Mouse (Mus musculus) heart, adult 18-20 months (tissue): ENCODE results near the gene Csrnp1. TPM values are rescaled to one million over a fixed set of nuclear protein-coding genes. Genes with fewer than 3 reads are reported as not detected.

Source experiments
- DNase-seq, 2 experiments: peaks; one replicate each; pipeline ENCODE4 v3.0.0; 2021 to 2022; ENCODE audit warnings: mixed read lengths in 1 of 2
- total RNA-seq, 2 experiments: library from RNA; stranded (reverse); gene quantifications; 2 replicates each; pipeline ENCODE4 v1.2.3; 2021

Gene Csrnp1
- total RNA-seq, 2 experiments from 2014 or later, result 16.7 to 20.7 TPM

DNA sequence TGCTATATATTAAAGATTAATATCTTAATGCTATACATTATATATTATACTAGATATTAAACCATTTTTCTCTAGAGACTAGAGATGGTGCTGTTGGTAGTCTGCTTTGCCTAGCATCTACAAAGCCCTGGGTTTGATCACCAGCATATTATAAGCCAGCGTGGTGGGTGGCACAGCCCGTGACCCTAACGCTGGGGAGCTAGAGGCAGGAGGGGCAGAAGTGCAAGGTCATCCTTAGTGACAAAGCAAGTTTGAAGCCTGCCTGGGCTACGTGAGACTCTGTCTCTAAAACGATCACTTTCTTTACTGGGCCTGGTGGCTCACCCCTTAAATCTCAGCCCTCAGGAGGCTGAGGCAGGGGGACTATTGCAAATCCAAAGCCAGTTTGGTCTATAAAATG lies 18.4 kb upstream of the Csrnp1 start:
- no peak for DNase-seq

DNA sequence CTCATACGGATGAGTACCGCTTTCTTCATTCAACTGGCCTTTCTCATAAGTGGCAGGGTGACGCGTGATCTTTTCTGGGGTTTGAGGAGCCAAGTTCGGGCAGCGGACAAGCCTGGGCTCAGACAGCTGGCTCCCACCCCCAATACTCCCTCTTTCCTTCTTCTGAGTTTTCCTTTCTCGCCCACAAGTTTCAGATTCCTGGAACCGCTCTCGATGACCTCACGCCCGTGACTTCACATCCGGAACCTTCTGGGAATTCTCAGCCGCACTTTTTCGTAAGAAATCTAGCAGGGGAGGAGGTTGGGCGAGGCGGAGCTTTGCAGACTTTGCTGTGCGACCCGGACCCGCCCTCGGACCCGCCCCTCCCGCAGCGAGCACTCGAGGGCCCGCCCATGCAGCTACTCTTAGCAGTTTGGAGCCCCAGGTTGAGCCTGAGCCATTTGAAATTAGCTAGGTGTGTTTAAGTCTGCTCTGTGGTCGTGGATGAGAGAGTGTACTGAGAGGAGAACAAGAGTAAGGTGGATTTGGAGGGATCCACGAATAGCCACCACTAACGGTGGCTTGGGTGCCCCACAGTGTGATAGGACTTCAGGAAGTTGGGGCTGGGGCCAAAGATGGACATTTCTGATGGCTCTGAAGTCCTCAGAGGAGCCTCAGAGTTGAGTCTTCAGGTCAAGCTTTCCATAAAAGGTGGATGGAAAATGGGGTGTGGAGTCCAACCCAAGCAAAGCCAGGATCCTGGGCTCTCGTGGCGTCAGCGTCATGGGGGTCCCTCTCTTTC lies 17.7 kb upstream of the Csrnp1 start:
- DNase-seq, result peak; percentile 95

DNA sequence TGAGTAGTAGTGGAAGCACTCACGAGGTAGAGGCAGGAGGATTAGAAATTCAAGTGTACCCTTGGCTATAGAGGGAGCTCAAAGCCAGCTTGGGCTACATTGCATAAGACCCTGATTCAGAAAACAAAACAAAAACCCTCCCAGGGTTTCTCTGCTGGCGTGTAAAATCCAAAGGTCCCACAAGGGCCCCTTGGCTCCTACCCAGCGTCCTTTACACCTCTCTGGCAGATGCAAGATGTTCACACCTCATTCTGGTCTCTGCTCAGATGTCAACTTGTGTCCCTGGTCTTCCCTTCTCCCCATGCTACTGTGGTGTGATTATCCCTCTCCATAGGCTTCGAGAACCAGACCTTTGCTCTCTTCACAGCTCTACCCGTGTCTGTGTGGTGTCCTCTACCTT lies 16.3 kb upstream of the Csrnp1 start:
- DNase-seq, result no peak

DNA sequence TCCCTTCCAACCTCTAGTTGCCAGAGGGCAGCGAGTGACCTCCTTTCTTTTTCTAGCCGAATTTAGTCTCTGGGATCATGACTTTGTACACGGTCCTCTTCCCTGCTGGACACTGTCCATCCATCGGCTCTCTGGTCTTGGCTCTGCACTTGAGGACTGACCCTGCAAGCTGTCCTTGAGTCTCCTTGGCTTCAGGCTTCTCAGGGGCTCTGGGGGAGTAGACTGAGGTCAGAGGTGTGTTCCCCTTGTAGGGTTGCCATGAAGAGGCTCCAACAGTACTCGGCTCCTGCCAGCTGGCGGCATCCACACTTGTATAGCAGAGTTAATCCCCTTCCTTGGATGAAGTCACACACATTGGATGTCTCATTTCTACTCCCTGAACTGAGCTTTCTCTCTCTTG lies 15.2 kb upstream of the Csrnp1 start:
- peak; percentile 59 to 70 for DNase-seq

DNA sequence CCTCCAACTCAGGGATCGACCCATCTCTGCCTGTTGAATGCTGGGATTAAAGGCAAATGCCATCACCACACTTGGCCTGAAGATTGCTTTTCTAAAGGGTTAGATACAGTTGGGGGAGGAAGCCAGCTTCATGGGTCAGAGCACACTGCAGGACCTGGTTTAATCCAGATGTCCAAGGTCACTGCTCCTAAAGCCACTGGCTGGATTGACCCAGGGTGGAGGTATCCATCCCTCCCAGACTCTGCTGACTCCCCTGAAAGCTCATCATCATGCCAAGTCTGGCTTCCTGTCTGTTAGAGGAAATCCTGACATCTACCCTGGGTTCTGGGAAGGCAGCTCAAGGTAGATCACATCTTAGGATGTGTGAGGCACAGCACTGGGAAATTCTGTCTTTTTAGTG lies 14.3 kb upstream of the Csrnp1 start:
- no peak for DNase-seq

DNA sequence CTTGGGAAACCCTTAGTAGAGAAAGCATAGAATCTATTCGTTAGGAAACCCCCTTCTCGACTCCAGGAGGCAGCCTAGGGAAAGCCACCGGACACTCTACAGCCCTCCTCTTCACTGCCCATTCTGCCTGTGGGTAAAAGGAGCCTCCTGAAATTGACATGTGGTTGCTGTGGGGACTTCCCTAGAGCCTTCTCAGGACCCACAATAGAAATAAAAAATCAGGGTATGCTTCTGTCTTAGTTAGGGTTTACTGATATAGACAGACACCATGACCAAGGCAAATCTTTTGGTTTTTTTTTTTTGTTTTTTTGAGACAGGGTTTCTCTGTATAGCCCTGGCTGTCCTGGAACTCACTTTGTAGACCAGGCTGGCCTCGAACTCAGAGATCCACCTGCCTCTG lies 11.6 kb upstream of the Csrnp1 start:
- no peak for DNase-seq

DNA sequence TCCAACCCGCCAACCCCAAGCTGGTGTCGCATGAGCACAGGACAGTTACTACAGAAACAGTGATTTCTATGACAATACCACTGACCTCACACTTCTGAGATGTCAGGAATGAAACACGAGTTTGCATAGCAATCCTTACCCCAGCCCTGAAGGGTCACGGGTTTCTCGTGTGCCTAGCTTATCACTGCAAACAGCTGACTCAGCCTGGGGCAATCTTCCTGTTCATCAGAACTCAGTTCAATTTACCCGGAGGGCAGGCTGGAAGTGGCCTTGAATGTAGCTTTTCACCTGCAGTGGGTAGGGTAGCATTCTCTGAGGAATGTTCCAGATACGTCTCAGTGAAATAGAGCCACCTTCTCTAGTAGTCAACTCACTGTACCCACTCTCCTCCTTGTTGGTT lies 9.7 kb upstream of the Csrnp1 start:
- no peak for DNase-seq

DNA sequence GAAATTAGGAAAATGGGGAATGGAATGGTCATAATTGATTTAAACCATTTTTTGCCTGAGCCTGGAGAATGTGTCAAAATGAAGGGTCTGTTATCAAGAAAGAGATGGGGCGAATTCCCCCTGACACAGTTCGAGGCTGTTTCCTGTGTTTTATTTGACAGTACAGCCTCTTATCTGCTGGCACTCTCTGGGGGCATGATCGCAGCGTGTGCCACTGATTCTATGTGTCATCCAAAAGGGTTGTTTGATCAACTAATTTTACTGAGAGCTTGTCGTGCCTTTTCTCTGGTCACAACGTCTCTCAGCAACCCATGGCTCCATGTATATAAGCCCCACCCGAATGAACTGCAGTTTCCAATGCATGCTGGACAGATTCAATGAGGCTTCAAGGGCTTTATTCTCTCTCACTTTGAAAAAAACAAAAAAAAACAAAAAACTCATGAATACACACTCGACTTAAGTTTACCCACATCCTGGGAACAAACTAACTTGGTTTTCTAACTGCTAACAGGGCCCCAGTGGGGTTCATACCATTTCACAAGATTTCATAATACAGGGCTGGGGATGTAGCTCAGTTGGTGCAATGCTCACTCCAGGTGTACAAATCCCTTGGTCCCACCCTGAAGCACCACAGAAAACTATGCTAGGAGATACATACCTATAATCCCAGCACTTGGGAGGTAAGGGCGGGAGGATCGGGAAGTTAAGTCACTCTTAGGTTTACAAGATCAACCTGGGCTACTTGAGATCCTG lies 8.8 kb upstream of the Csrnp1 start:
- DNase-seq, result no peak

DNA sequence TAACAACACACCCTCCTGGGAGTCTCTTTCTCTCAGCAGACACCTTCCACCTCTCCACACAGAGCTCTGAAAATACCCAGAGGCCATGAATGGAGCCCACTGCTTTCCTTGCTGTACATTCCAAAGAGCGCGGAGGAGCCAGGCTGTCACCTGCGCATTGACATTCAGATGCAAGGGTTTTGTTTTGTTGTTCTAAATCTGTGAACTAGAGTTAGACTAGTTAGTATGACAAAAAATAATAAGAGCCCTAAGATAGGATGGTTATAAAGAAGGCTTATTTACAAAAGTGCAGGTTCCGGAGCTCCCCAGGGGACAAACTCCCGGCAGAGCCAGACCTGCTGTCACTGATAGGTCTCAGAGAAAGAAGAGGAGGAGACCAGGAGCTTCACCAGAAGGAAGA lies 6.9 kb upstream of the Csrnp1 start:
- no peak for DNase-seq

DNA sequence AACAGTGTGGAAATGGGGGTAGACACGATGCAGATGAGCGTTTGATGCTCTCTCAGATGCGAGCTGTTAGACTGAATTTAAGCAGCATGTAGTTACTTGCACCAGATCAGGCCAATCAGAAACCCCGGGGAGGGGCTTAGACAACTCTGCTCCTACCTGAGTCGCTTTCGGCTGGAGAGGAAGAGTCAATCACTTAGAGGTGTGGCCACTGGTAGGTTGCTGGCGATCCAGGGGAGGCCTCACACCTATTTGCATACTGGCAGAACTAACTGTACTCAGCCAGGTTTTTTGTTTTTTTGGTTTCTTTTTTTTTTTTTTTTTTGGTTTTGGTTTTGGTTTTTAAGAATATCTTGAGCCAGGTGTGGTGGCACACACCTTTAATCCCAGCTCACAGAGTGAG lies 3.8 kb upstream of the Csrnp1 start:
- no peak for DNase-seq

DNA sequence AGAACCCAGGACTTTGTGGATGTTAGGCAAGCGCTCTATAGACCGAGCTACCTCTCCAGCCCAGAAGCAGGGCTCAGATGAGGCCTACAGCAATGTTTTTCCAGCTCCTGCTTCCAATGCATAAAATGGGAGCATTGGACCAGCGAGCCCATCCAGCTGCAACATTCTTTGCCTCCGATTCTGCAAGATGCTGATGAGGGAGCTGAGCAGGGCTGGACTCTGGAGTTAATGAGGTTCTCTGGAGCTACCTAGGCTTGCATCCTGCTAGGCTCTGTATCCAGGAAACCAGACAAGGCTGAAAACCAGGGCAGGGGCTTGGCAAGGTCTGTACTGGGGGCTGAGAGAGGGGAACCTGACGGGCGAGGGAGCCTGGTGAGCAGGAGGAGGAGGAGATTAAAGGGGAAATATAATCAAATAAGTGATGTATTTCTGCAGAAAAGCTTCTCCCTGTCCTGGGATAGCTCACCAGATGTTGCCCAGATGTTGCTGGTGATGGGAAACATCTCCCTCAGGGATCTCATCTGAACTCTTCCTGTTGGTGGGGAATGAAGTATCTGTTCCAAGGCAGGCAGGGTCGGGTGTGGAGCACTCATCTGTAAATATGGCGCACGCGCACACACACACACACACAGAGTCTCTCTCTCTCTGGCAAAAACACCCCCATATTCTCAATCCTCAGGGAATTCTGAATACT lies 1.6 kb upstream of the Csrnp1 start:
- peak in 1 of 2 experiments; percentile 16 for DNase-seq

DNA sequence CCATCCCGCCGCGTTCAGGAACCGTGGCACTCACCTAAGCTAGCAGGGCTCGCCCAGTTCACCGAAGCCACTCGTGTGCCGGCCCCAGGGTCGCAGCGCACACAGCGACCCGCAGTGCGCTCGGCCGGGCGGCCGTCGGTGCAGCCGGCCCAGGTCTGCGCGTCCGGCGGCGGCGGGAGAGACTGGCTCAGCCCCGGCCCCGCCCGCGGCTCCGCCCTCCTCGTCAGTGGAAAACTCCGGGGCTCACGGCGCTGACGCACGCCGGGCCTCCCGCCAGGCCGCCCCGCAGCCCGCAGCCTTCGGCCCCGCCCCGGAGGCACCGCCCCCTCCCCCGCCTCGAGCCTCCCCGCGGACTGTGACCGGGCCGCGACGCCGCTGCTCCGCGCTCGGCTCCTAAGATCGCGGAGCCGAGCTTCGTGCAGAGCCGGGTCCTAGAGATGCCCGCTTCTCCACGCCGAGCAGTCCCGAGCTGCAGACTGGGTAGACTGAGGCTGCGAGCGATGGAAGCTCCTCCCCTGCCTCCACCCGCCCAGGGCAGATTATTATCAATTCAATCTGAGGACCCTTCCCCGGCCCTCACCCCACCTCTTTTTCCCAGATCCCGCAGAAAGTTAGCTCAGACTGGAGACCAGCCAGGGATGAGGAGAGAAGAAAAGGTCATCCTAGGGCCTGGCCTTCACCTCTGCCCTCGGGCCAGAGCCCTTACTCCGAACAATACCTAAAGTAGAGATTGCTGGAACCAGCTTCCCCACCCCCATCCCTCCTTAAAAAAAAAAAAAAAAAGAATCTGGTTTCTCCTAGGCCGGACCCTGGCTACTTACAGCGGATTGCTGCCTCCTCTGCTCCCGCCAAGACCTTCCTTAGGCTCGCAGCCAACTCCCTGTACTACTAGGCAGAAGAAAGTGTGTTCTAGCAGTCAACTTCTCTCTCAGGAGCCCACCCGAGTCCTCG lies 598 bp downstream of the Csrnp1 start:
- DNase-seq, result peak; percentile 94 to 96

DNA sequence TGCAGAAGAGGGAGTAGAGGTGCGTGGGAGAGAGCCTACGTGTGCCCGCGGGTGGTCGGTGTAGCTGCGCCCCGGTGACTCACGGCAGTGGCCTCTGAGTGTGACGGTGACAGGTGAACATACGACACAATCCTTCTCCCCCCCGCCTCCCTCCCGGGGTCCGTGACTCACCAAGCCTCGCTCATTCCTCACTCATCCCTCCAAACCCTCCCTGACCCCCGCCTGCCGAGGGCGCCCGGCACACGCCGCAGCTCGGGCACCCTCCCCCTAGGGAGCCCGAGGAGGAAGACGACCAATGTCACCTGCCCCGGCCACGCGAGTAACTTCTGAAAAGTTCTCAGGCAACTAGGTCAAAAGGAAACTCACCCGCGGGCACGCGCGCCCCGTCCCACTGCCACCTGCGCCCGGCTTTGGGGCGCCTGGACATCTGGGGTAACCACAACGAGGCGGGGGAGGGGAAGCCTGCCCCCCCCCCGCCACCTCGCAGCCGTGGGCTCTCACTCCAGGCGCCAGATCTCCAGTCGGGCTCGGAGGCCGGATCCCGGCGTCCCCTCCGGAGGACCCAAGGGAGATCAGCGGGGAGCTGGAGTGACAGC lies 1.4 kb downstream of the Csrnp1 start:
- peak; percentile 66 to 80 for DNase-seq

DNA sequence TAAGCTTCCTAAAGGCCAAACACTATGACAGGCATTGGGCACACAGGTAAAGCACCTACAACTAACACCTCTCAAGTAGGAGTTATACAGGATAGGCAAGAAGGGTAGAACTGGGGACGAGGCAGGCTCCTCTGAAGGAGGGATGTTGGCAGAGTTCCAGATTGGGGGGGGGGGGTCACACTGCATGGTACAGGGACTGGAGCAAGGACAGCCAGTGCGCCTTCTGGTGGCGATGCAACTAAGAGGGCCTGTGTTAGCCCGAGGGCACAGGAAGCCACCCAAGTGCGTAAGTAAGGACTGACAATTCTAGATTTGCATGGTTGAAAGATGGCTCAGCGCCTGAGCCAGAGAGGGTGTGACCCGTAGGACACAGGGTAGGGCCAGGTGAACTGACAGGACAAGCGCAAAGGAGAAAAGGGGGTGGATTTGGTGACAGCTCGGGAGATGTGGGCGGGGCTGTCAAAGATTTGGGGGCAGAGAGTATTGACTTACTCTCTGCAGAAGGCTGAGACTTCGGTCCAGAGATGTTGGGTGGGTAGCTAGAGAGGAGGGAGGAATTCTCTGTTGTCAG lies 2.1 kb downstream of the Csrnp1 start:
- peak; percentile 79 to 84 for DNase-seq

DNA sequence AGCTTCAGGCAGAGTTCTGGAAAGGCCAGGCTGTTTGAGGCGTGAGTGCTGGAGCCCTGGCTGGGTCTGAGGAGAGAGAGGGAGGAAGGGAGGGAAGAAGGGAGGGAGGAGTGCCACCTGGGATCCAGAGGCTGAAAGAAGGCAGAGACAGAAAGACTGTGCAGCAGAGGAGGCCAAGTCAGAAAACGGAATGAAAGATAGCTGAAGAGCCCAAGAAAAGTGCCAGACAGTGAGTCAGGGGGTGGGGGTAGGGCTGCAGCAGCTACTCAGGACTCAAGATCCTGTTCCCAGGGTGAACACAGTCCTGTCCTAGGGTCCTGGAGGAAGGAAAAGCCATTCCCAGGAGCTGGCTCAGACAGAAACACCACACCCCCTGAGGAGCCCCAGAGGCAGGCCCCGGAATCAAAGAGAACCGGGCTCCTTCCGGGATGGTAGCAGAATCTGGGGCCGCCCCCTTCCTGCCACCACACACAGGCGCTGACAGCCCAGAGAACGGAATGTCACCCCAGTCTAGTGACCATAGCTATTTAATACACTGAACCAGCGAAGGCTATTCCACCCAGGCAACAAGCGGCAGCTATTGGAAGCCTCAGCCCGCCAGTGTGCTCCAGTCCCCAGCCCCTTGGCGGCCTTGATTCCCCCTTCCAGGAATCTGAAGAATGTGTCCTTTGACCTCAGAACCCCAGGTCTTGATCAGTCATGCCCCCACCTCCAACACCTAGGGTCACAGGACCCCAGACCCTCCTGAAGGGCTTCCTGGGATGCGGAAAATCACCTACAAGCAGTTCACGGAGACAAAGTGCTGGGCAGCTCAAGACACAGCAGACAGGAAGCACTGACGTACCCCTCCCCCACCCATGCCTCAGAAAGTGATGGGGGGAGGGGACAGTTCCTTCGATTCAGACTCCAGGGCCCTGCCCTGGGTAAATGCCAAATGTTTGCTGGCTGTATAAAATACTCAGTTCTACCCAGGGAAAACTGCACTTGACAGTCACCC lies 3.0 kb downstream of the Csrnp1 start:
- DNase-seq, result peak; percentile 89 to 95

DNA sequence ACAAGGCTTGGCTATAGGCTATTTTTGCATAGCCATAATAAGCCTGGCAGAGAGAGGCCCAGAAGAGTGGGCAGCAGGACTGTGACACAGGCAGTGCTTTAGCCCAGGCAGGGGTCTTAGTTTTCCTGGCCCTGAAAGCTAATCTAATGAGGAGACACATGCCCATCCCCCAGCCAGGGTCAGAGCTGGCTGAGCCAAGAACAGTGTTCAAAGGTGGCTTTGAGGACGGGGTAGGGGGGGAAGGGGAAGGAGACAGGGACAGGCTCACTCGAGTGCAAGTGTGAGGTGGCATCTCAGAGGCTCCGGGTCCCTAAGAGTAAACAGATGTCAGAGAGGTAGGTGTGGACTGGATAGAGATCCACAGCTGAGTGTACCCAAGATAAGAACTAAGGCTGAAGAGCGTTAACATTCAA lies 3.7 kb downstream of the Csrnp1 start:
- DNase-seq, result peak in 1 of 2 experiments; percentile 54

DNA sequence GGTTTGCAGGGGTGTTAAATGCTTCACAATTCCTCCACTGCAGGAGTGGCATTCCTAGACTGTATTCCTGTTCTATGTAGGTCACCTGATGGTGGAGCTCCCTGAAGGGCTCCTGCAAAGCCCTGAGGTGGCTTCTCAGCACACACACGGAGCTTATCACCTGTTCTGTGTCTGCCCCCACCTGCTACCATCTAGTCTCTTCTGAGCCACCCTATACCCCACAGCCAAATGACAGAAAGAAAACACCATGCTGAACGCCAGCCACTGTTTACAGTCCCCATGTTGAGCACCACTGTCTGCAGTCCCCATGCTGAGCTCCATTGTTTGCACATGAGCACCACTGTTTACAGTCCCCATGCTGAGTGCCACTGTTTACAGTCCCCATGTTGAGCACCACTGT lies 4.7 kb downstream of the Csrnp1 start:
- no peak for DNase-seq

DNA sequence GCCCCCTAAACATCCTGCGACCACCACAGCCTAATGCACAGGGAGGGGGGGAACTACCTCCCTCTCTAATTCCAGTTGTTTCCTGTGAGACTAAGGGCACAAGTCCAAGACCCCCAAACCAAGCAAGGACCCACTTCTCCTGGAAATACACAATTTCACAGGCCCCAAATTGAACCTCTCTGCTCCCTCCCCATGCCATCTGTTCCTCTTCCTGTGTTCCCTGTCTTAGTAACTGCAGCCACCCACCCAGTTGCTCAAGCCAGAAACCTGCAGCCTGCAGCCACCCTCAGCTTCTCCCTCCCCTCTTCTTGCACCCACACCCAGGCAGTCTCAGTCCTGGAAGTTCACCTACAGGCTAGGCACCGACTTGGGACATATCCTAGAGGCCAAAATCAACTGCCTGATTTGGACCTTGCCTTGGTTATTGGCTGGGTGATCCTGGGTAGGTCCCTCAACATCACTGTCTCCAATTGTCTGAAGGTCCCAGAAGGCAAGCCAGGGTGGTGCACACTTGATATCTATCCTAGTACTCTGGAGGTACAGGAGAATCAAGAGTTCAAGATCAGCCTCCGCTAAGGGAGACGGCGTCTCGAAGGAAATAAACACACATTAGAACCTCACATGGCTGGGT lies 5.5 kb downstream of the Csrnp1 start:
- no peak for DNase-seq

DNA sequence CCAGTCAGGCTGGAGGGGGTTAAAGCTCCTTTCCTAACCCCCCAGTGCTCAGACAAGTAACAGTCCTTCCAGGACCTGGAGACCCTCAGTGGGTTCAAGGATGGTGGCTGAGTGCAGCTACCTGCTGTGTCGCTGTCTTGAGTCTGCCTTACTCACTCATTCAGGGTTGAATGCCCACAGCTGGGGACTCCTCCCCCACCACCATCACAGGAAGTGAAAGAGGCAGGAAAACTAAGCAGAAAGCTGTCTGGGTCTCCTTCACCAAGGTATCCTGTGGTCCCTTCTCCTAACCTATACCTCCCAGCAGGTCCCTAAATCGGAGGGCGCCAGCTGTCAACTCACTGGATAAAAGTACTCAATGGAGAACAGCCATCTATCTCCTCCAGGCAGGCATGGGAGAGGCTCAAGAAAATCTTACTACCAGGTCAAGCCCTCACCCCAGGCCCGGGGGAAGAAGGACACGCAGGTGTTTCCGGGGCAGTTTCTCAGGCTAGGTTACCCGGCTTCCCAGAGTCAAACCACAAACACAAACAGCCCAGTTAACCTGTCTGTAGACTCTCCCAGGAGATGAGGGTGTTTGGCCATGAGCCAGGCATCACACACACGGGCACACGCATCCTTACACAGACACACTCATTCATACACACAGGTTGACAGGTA lies 6.2 kb downstream of the Csrnp1 start:
- DNase-seq, result no peak
